Mouse (Mus musculus) liver, embryonic 11.5 days (tissue): Measurements from ENCODE around the gene Dpp8. TPM values are rescaled to one million over a fixed set of nuclear protein-coding genes. Genes with fewer than 3 reads are reported as not detected.
"Not testable (repeated sequence)": the region's sequence is repeated elsewhere in the genome, so short reads cannot be mapped to it uniquely, and the experiment has no call there.

Experiments
- ATAC-seq: fragments of 200-750 bp; cut with Nextera tagmentation; replicated peaks from 2 replicates; pipeline ENCODE4 v1.8.0; 2017; ENCODE audit warnings: moderate number of reproducible peaks, mild to moderate bottlenecking, moderate TSS enrichment, moderate library complexity; ENCODE audit not compliant: low FRiP score
- DNase-seq: peaks from one replicate; pipeline ENCODE4 v3.0.0-alpha.2; 2017; ENCODE audit warnings: low spot score
- H3K27ac ChIP-seq: fragments of 300-500 bp; sonication (generic); 2 replicates; pipeline ENCODE4 v1.5.1; 2014; ENCODE audit warnings: mild to moderate bottlenecking, low read depth, low read length, control low read depth
- H3K27me3 ChIP-seq: fragments of 300-500 bp; sonication (generic); replicated peaks from 2 replicates; pipeline ENCODE4 v1.6.1; 2014; ENCODE audit warnings: low read length, mixed read lengths; ENCODE audit not compliant: control insufficient read depth, insufficient read depth
- H3K36me3 ChIP-seq: fragments of 300-500 bp; sonication (generic); 2 replicates; pipeline ENCODE4 v1.6.1; 2014; ENCODE audit warnings: mild to moderate bottlenecking, low read length, moderate library complexity, mixed read lengths; ENCODE audit not compliant: control insufficient read depth, insufficient read depth
- H3K4me1 ChIP-seq: fragments of 300-500 bp; sonication (generic); replicated peaks from 2 replicates; pipeline ENCODE4 v1.6.1; 2014; ENCODE audit warnings: low read length, mixed read lengths; ENCODE audit not compliant: control insufficient read depth, insufficient read depth
- H3K4me2 ChIP-seq: fragments of 300-500 bp; sonication (generic); 2 replicates; pipeline ENCODE4 v1.6.1; 2014; ENCODE audit warnings: mild to moderate bottlenecking, control low read depth, moderate library complexity
- H3K4me3 ChIP-seq: fragments of 300-500 bp; sonication (generic); 2 replicates; pipeline ENCODE4 v1.5.1; 2014; ENCODE audit warnings: low read depth, low read length, control low read depth
- H3K9ac ChIP-seq: fragments of 300-500 bp; sonication (generic); 2 replicates; pipeline ENCODE4 v1.6.1; 2014; ENCODE audit warnings: low read depth, low read length, control low read depth
- H3K9me3 ChIP-seq: fragments of 300-500 bp; sonication (generic); 2 replicates; pipeline ENCODE4 v1.6.1; 2016; ENCODE audit warnings: low read length, inconsistent platforms, mixed read lengths; ENCODE audit not compliant: control insufficient read depth
- WGBS: fragments of 180-500 bp; shearing (Covaris S2); extraction: QIAGEN DNeasy Blood & Tissue Kit; methylation state at CpG from one replicate; pipeline ENCODE4 v1.1.7; 2014; 5-methylcytosine and 5-hydroxymethylcytosine counted together
- polyA plus RNA-seq: library from polyadenylated mRNA; unstranded; fragments of >200 nt; fragmentation: Nextera tagmentation; extraction: Ambion mirVana; gene quantifications from 2 replicates; pipeline ENCODE4 v1.2.1, GENCODE M21; 2014

Dpp8 gene
- 30.9 and 36.7 TPM in 2 replicates for polyA plus RNA-seq

GRCm38 (mm10) chr9:65032269-65033108 is at the start of gene Dpp8:
Gene Dpp8 (plus strand): TSS chr9:65032414.
- WGBS, result under 1% methylated on average over 80 of the region's 85 CpGs
- Histone ChIP-seq H3K4me3 (peak within 1 kb of the TSS; percentile 93), H3K4me2 (peak within 1 kb of the TSS; percentile 83), H3K27me3 (no peaks in the 10 kb centered on the region), H3K9ac (peak within 1 kb of the TSS; percentile 98), H3K4me1 (peaks cover 13% of the 10 kb centered on the region), H3K9me3 (no peaks in the 10 kb centered on the region), H3K27ac (peak within 1 kb of the TSS; percentile 95), H3K36me3 (peaks cover 3% of the 10 kb centered on the region; the same call in 1 of the 2 replicates)
- DNase-seq, result peak; percentile 96
- ATAC-seq, result peak; percentile 92

GRCm38 (mm10) chr9:64985037-64985794 is 47.0 kb upstream of the Dpp8 start:
- Histone ChIP-seq H3K27ac (peak overlapping the region; percentile 83), H3K4me3 (0 out of 2 replicates have a peak overlapping the region, but pooled peaks have one; percentile 23), H3K9me3 (no peaks in the 10 kb centered on the region), H3K4me2 (peak overlapping the region; percentile 41), H3K27me3 (no peaks in the 10 kb centered on the region), H3K36me3 (peaks cover 45% of the 10 kb centered on the region), H3K9ac (peak overlapping the region; percentile 48), H3K4me1 (peaks cover 22% of the 10 kb centered on the region)
- 40% methylated on average over 8 of the region's 8 CpGs for WGBS
- ATAC-seq (peak; percentile 96), DNase-seq (peak; percentile 38)

GRCm38 (mm10) chr9:64985807-64986206 is 46.4 kb upstream of the Dpp8 start:
- 83% methylated on average over 9 of the region's 9 CpGs for WGBS
- H3K9me3 ChIP-seq, result no peaks in the 10 kb centered on the region
- H3K27ac ChIP-seq, result peak overlapping the region; percentile 83; the same call in 1 of the 2 replicates
- H3K36me3 ChIP-seq, result peaks cover 45% of the 10 kb centered on the region
- peaks cover 22% of the 10 kb centered on the region for H3K4me1 ChIP-seq
- DNase-seq (no peak), ATAC-seq (no peak)
- H3K9ac ChIP-seq, result 0 out of 2 replicates have a peak overlapping the region, but pooled peaks have one; percentile 13
- no peak overlapping the region for H3K4me3 ChIP-seq
- no peaks in the 10 kb centered on the region for H3K27me3 ChIP-seq
- H3K4me2 ChIP-seq, result peak overlapping the region; percentile 39

- Histone ChIP-seq H3K36me3 (peaks cover 41% of the 10 kb centered on the region), H3K4me3 (no peak overlapping the region), H3K4me2 (no peak overlapping the region), H3K9ac (no peak overlapping the region), H3K4me1 (peaks cover 22% of the 10 kb centered on the region), H3K27ac (no peak overlapping the region), H3K27me3 (no peaks in the 10 kb centered on the region), H3K9me3 (no peaks in the 10 kb centered on the region)
- no peak for DNase-seq
- ATAC-seq, result no peak
- 94% methylated on average over 2 of the region's 2 CpGs for WGBS
Measured at GRCm38 (mm10) chr9:64987651-64988050, 44.6 kb upstream of the Dpp8 start.

GRCm38 (mm10) chr9:64988443-64988842 is 43.8 kb upstream of the Dpp8 start:
- Histone ChIP-seq H3K27me3 (no peaks in the 10 kb centered on the region), H3K9ac (no peak overlapping the region), H3K4me2 (no peak overlapping the region), H3K27ac (no peak overlapping the region), H3K9me3 (no peaks in the 10 kb centered on the region), H3K36me3 (peaks cover 41% of the 10 kb centered on the region), H3K4me3 (no peak overlapping the region), H3K4me1 (peaks cover 22% of the 10 kb centered on the region)
- DNase-seq, result no peak
- 69% methylated on average over 6 of the region's 6 CpGs for WGBS
- no peak for ATAC-seq

- ATAC-seq, result no peak
- no peaks in the 10 kb centered on the region for H3K27me3 ChIP-seq
- H3K4me1 ChIP-seq, result peaks cover 14% of the 10 kb centered on the region
- no peak overlapping the region for H3K9ac ChIP-seq
- peaks cover 35% of the 10 kb centered on the region for H3K36me3 ChIP-seq
- H3K27ac ChIP-seq, result no peak overlapping the region
- DNase-seq, result no peak
- H3K4me2 ChIP-seq, result no peak overlapping the region
- H3K4me3 ChIP-seq, result no peak overlapping the region
- 87% methylated on average over 7 of the region's 7 CpGs for WGBS
- H3K9me3 ChIP-seq, result no peaks in the 10 kb centered on the region
Measured at GRCm38 (mm10) chr9:64990291-64990690, 41.9 kb upstream of the Dpp8 start.

GRCm38 (mm10) chr9:64995464-64995863 is 36.8 kb upstream of the Dpp8 start:
- WGBS, result 88% methylated on average over 1 of the region's 1 CpGs
- not testable (repeated sequence) for ATAC-seq, H3K4me1 ChIP-seq, H3K9me3 ChIP-seq, H3K27me3 ChIP-seq, H3K9ac ChIP-seq, H3K27ac ChIP-seq, H3K4me3 ChIP-seq, H3K4me2 ChIP-seq, DNase-seq
- H3K36me3 ChIP-seq, result peaks cover 32% of the 10 kb centered on the region

GRCm38 (mm10) chr9:65001481-65001880 is 30.7 kb upstream of the Dpp8 start:
- no peak overlapping the region for H3K9ac ChIP-seq

More at GRCm38 (mm10) chr9:65001481-65001880, 30.7 kb upstream of the Dpp8 start:
- H3K4me1 ChIP-seq, result no peaks in the 10 kb centered on the region
- no peak overlapping the region for H3K27ac ChIP-seq
- DNase-seq (no peak), ATAC-seq (no peak)
- WGBS, result 76% methylated on average over 4 of the region's 4 CpGs
- H3K4me3 ChIP-seq, result no peak overlapping the region
- peaks cover 37% of the 10 kb centered on the region for H3K36me3 ChIP-seq
- H3K9me3 ChIP-seq, result no peaks in the 10 kb centered on the region
- no peaks in the 10 kb centered on the region for H3K27me3 ChIP-seq
- no peak overlapping the region for H3K4me2 ChIP-seq
